Comparison of ENCODE assay signal across 8 mouse cellular contexts in the genomic region with DNA sequence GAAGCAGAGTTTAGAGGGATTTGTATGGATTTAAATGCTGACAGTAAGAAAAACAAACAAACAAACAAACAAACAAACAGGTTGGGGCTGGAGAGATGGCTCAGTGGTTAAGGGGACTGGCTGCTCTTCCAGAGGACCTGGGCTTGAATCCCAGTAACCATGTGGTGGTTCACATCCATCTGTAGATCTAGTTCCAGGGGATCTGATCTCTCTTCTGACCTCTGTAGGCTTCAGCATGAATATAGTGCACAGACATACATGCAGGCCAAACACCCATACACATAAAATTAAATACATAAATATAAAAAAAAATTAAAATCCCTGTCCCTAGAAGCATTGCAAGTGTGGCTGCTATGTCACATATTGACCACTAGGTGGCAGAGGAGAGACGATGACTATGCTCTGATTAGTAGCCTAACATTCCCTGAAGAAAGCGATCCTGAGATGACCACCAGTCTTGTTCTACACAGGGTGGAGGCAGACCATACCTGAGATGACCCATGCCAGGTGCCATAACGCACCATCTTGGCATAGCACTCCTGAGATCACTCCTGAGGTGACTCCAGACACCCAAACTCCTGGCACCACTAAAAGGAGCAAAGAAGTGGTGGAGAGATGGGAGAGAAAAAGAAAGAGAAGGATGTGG.
DNase-seq lines count a peak whose midpoint lies in the region; ATAC-seq and TF ChIP-seq lines count a peak whose summit lies in the region.

No protein-coding gene starts in this region.

- WGBS in heart, adult 2 months: 4% methylated on average over 3 of the region's 3 CpGs
- WGBS in heart, embryonic 10.5 days: 4% methylated on average over 3 of the region's 3 CpGs
- WGBS in midbrain, embryonic 12.5 days: 1% methylated on average over 3 of the region's 3 CpGs

- H3K9ac ChIP-seq in heart, adult 2 months (ENCODE audit: low read depth, low read length): no peak overlapping the region
- no peak overlapping the region for H3K9ac ChIP-seq in midbrain, embryonic 12.5 days (replicated peaks)

- ATAC-seq in Patski: peak; percentile 47
- peak; percentile 78 for ATAC-seq in midbrain, embryonic 12.5 days (ENCODE audit: low FRiP score, low read depth)

- intact Hi-C loops in heart, adult 2 months (cut with DNase I): loop anchor here (1.0 to 5.0 kb wide), 4 partner anchors 40 to 494 kb away; a partner anchor contains a TSS
- intact Hi-C loops in heart, postnatal 36 days (cut with DNase I): loop anchor here (1.0 to 2.0 kb wide), 3 partner anchors 38 to 494 kb away; a partner anchor contains a TSS

- H3K9me3 ChIP-seq in heart, embryonic 10.5 days: no peaks in the 10 kb centered on the region
- H3K9me3 ChIP-seq in midbrain, embryonic 12.5 days: no peaks in the 10 kb centered on the region

- POLR2A ChIA-PET in Patski (lab: Charles Lee): no interaction called here

- H3K4me1 ChIP-seq in heart, adult 2 months (ENCODE audit: control insufficient read depth, insufficient read depth, low read length): 0 out of 2 replicates have a peak, but pooled peaks cover 1% of the 10 kb centered on the region
- H3K4me1 ChIP-seq in heart, embryonic 10.5 days: 0 out of 2 replicates have a peak, but pooled peaks cover 5% of the 10 kb centered on the region
- H3K4me1 ChIP-seq in midbrain, embryonic 12.5 days: no peaks in the 10 kb centered on the region

- no peak for TF ChIP-seq POLR2A in heart, adult 2 months (IDR thresholded peaks at IDR 0.05; ENCODE audit: insufficient read depth, low read depth, low read length)

- peak; percentile 98 for TF ChIP-seq CTCF in heart, adult 2 months (IDR thresholded peaks at IDR 0.05)
- TF ChIP-seq CTCF in Patski (IDR thresholded peaks at IDR 0.05): peak; percentile 94

- CTCF ChIA-PET in Patski (lab: Charles Lee): interaction anchor here (1.0 to 2.4 kb wide), 13 partner anchors 9 to 346 kb away, joined by 3 to 13 read pairs (median 6); a partner anchor contains a TSS

- H3K4me3 ChIP-seq in heart, adult 2 months: no peak overlapping the region
- H3K4me3 ChIP-seq in heart, embryonic 10.5 days: no peak overlapping the region
- no peak overlapping the region for H3K4me3 ChIP-seq in midbrain, embryonic 12.5 days

- H3K27ac ChIP-seq in heart, adult 2 months: no peak overlapping the region
- H3K27ac ChIP-seq in heart, embryonic 10.5 days: no peak overlapping the region
- no peak overlapping the region for H3K27ac ChIP-seq in midbrain, embryonic 12.5 days (replicated peaks)

- H3K79me2 ChIP-seq in heart, adult 2 months (replicated peaks; ENCODE audit: control insufficient read depth, insufficient read depth, low read length): no peaks in the 10 kb centered on the region

- no peaks in the 10 kb centered on the region for H3K27me3 ChIP-seq in heart, adult 2 months (ENCODE audit: control insufficient read depth, insufficient read depth, low read length)
- H3K27me3 ChIP-seq in heart, embryonic 10.5 days (ENCODE audit: insufficient read depth, poor library complexity, severe bottlenecking): no peaks in the 10 kb centered on the region
- no peaks in the 10 kb centered on the region for H3K27me3 ChIP-seq in Patski
- H3K27me3 ChIP-seq in midbrain, embryonic 12.5 days: peaks cover 7% of the 10 kb centered on the region; the same call in 1 of the 2 replicates

- DNase-seq in heart, adult 2 months: peak in 1 of 2 experiments; percentile 46
- no peak for DNase-seq in heart, embryonic 10.5 days (ENCODE audit: low spot score)
- DNase-seq in Patski (ENCODE audit: low read depth, low spot score): no peak
- DNase-seq in embryo, embryonic 9.5 days (ENCODE audit: extremely low spot score): peak; percentile 44
- DNase-seq in heart, postnatal 36 days: peak; percentile 41 to 42
- peak; percentile 30 for DNase-seq in left cerebral cortex, adult 11 months (ENCODE audit: low spot score)
- DNase-seq in thymus, postnatal 25 days: peak; percentile 45

- H3K4me2 ChIP-seq in midbrain, embryonic 12.5 days (replicated peaks): no peak overlapping the region

- TF ChIP-seq EP300 in heart, adult 2 months (IDR thresholded peaks at IDR 0.05; ENCODE audit: insufficient read depth, low read depth, low read length): no peak

- in situ Hi-C loops in Patski (cut with MboI; ENCODE audit: low pct_unique_long_range_greater_than_20kb): loop anchor here (5.0 kb wide), 1 partner anchor 345 kb away; a partner anchor contains a TSS

- no peaks in the 10 kb centered on the region for H3K36me3 ChIP-seq in heart, adult 2 months (ENCODE audit: control insufficient read depth, insufficient read depth, low read length)
- H3K36me3 ChIP-seq in heart, embryonic 10.5 days: no peaks in the 10 kb centered on the region
- no peaks in the 10 kb centered on the region for H3K36me3 ChIP-seq in midbrain, embryonic 12.5 days

Comparison
In these comparisons a context has a peak if more than half of its experiments do, and no peak if none do; other contexts are left out.
1. DNase-seq: peak in embryo, embryonic 9.5 days (single experiment), heart, postnatal 36 days (2 of 2), left cerebral cortex, adult 11 months (single experiment) and thymus, postnatal 25 days (single experiment); none in heart, embryonic 10.5 days (single experiment) and Patski (single experiment).